Mouse (Mus musculus) olfactory bulb, adult 2 months (tissue): ENCODE measurements around the gene Hist1h2bh. TPM values are rescaled to one million over a fixed set of nuclear protein-coding genes. Genes with fewer than 3 reads are reported as not detected.

Experiments used
- H3K27ac ChIP-seq: fragments of 200-500 bp; 2 replicates; pipeline ENCODE4 v1.5.1; 2012; ENCODE audit warnings: low read depth, low read length; ENCODE audit not compliant: insufficient read depth
- H3K4me1 ChIP-seq: fragments of 200-500 bp; 2 replicates; pipeline ENCODE4 v1.6.1; 2012; ENCODE audit warnings: low read length; ENCODE audit not compliant: control insufficient read depth, insufficient read depth
- H3K4me3 ChIP-seq: fragments of 200-500 bp; 2 replicates; pipeline ENCODE4 v1.5.1; 2012; ENCODE audit warnings: mild to moderate bottlenecking, low read depth, low read length, moderate library complexity; ENCODE audit not compliant: insufficient read depth
- CTCF ChIP-seq: fragments of 200-500 bp; IDR thresholded peaks from 2 replicates; pipeline ENCODE4 v1.5.1; 2012; ENCODE audit warnings: low read depth, mild to moderate bottlenecking, low read length, moderate library complexity; ENCODE audit not compliant: insufficient read depth
- POLR2A ChIP-seq: fragments of 200-500 bp; IDR thresholded peaks from 2 replicates; pipeline ENCODE4 v1.6.1; 2012; ENCODE audit warnings: mild to moderate bottlenecking, low read depth, low read length, moderate library complexity; ENCODE audit not compliant: insufficient read depth
- WGBS: fragments of 180-500 bp; shearing (Covaris S2); methylation state at CpG from one replicate; pipeline ENCODE4 v1.1.7; 2018; 5-methylcytosine and 5-hydroxymethylcytosine counted together
- polyA plus RNA-seq: library from polyadenylated mRNA; stranded (reverse); fragments of >200 nt; gene quantifications from 2 replicates; pipeline ENCODE4 v1.2.4, GENCODE M21; 2012; ENCODE audit warnings: low replicate concordance; ENCODE audit not compliant: missing spikeins, insufficient read depth, insufficient read length

The Hist1h2bh gene
- polyA plus RNA-seq, 1 experiment: not detected

- no peak overlapping the region for H3K27ac ChIP-seq
- H3K4me1 ChIP-seq: peaks cover 2% of the 10 kb centered on the region; the same call in 1 of the 2 replicates
- TF ChIP-seq CTCF (no peak), POLR2A (no peak)
- WGBS: 2% methylated on average over 10 of the region's 10 CpGs
- H3K4me3 ChIP-seq: no peak overlapping the region
These were observed 23.8 kb downstream of the Hist1h2bh start for GRCm38 (mm10) chr13:23519416-23519815.

- peaks cover 2% of the 10 kb centered on the region; the same call in 1 of the 2 replicates for H3K4me1 ChIP-seq
- under 1% methylated on average over 6 of the region's 6 CpGs for WGBS
- no peak overlapping the region for H3K4me3 ChIP-seq
- TF ChIP-seq CTCF: no peak
- no peak for TF ChIP-seq POLR2A
- H3K27ac ChIP-seq: no peak overlapping the region
These were observed 24.3 kb downstream of the Hist1h2bh start for GRCm38 (mm10) chr13:23518885-23519284.

- Histone ChIP-seq H3K4me1 (peaks cover 2% of the 10 kb centered on the region; the same call in 1 of the 2 replicates), H3K4me3 (no peak overlapping the region), H3K27ac (no peak overlapping the region)
- under 1% methylated on average over 6 of the region's 6 CpGs for WGBS
- no peak for TF ChIP-seq POLR2A
These were observed 24.9 kb downstream of the Hist1h2bh start for GRCm38 (mm10) chr13:23518295-23518603.

- peaks cover 2% of the 10 kb centered on the region; the same call in 1 of the 2 replicates for H3K4me1 ChIP-seq
- peak overlapping the region; percentile 53 for H3K4me3 ChIP-seq
- H3K27ac ChIP-seq: no peak overlapping the region
- under 1% methylated on average over 27 of the region's 27 CpGs for WGBS
- TF ChIP-seq POLR2A: no peak
- TF ChIP-seq CTCF: no peak
These were observed 25.4 kb downstream of the Hist1h2bh start for GRCm38 (mm10) chr13:23517603-23518294.

GRCm38 (mm10) chr13:23516822-23517602 is 26.2 kb downstream of the Hist1h2bh start:
- Histone ChIP-seq H3K4me3 (peak overlapping the region; percentile 53), H3K27ac (no peak overlapping the region), H3K4me1 (peaks cover 2% of the 10 kb centered on the region; the same call in 1 of the 2 replicates)
- under 1% methylated on average over 19 of the region's 19 CpGs for WGBS
- no peak for TF ChIP-seq POLR2A
- TF ChIP-seq CTCF: no peak

- H3K4me1 ChIP-seq: peaks cover 2% of the 10 kb centered on the region; the same call in 1 of the 2 replicates
These were observed 27.2 kb downstream of the Hist1h2bh start for GRCm38 (mm10) chr13:23515826-23516620.

GRCm38 (mm10) chr13:23515281-23515680 is 27.9 kb downstream of the Hist1h2bh start:
- H3K27ac ChIP-seq: no peak overlapping the region
- TF ChIP-seq CTCF (no peak), POLR2A (no peak)
- 85% methylated on average over 5 of the region's 5 CpGs for WGBS
- H3K4me3 ChIP-seq: no peak overlapping the region
- H3K4me1 ChIP-seq: peaks cover 2% of the 10 kb centered on the region; the same call in 1 of the 2 replicates

More at GRCm38 (mm10) chr13:23515826-23516620, 27.2 kb downstream of the Hist1h2bh start:
- no peak overlapping the region for H3K27ac ChIP-seq
- TF ChIP-seq POLR2A (no peak), CTCF (no peak)
- 62% methylated on average over 15 of the region's 15 CpGs for WGBS
- no peak overlapping the region for H3K4me3 ChIP-seq

- H3K4me3 ChIP-seq: no peak overlapping the region
- WGBS: 97% methylated on average over 1 of the region's 1 CpGs
- H3K4me1 ChIP-seq: peaks cover 2% of the 10 kb centered on the region; the same call in 1 of the 2 replicates
- TF ChIP-seq CTCF (no peak), POLR2A (no peak)
- H3K27ac ChIP-seq: no peak overlapping the region
These were observed 29.7 kb downstream of the Hist1h2bh start for GRCm38 (mm10) chr13:23513517-23513916.
